Mouse (Mus musculus): Measurements from ENCODE around the gene Ddx5.

DNA sequence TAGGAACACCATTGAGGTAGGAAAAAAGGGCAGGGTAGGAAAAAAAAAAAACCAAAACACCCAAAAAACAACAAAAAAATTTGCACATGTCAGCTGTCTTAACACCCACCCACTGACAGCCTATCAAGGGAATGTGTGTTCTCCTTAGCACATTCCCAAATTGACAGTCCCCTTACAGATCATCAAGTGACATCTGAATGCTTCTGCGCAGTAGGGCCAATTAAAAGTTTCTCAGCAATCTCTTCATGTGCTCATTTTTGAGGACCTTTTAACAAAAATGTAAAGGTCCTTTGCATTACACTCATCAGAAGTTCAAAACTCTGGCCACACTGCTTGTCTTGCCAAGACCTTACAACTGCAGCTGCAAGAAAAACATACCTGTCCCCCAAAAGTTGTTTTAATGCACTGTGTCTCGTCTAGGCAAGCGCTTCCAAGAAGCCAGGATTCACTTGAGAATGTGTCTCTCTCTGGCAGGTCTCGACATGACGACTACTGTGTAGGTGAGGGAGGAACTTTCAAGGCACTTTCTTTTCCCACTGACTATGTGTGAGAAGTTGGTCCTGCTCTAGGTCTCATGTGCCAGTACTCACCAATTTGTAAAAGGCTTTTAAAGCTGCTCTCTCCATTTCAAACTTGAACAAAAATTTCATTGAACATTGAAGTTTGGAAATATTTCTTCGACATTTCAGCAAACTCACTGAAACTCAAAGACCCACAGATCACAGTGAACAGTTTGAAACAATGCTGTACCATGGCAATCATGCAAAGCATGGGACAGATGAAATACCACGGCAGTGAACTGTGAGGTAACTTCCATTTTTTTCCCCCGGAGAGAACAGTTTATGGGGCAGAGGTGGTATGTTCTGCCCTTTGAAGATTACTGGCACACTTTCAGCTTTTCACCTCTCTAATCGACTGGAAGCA, 5.9 kb downstream of the Ddx5 start:
- no peak for TF ChIP-seq POLR2A (IDR thresholded peaks at IDR 0.05; ENCODE audit: insufficient read length, low read depth)
- TF ChIP-seq POLR2AphosphoS2 (IDR thresholded peaks at IDR 0.05; ENCODE audit: insufficient read length, low read depth), result peak; percentile 18
- no peak for TF ChIP-seq MYOD1 (IDR thresholded peaks at IDR 0.05; ENCODE audit: control insufficient read depth in 1 of 3, insufficient read length in 2 of 3, low read depth in 2 of 3)
- no peak for TF ChIP-seq TCF12 (IDR thresholded peaks at IDR 0.05; ENCODE audit: insufficient read depth, poor library complexity, severe bottlenecking)
- no peak for TF ChIP-seq E2F4 (IDR thresholded peaks at IDR 0.05; ENCODE audit: insufficient read depth)
- TF ChIP-seq CEBPB (IDR thresholded peaks at IDR 0.05; ENCODE audit: insufficient read depth, poor library complexity, severe bottlenecking), result no peak
- no peak for TF ChIP-seq MYOG (IDR thresholded peaks at IDR 0.05; ENCODE audit: control insufficient read depth in 1 of 3, insufficient read depth in 1 of 3, insufficient read length in 2 of 3, low read depth in 2 of 3)
- no peak for TF ChIP-seq MAX (IDR thresholded peaks at IDR 0.05; ENCODE audit: low read depth)
